Mouse (Mus musculus) limb, embryonic 14.5 days (tissue): ENCODE results near the gene Fbxl14. TPM values are rescaled to one million over a fixed set of nuclear protein-coding genes. Genes with fewer than 3 reads are reported as not detected.

ENCODE experiments used
- ATAC-seq: fragments of 200-750 bp; cut with Nextera tagmentation; 2 replicates; pipeline ENCODE4 v1.8.0; 2017; ENCODE audit warnings: low read depth, moderate number of reproducible peaks, moderate TSS enrichment; ENCODE audit not compliant: low FRiP score
- DNase-seq: peaks from one replicate; pipeline ENCODE4 v3.0.0-alpha.2; 2015; ENCODE audit warnings: low spot score
- H3K27ac ChIP-seq: fragments of 300-500 bp; sonication (generic); replicated peaks from 2 replicates; pipeline ENCODE4 v1.5.1; 2014; ENCODE audit warnings: low read depth, mild to moderate bottlenecking, low read length, moderate library complexity, mixed read lengths
- H3K27me3 ChIP-seq: fragments of 300-500 bp; sonication (generic); 2 replicates; pipeline ENCODE4 v1.6.1; 2014; ENCODE audit warnings: low read length, mixed read lengths; ENCODE audit not compliant: control insufficient read depth, insufficient read depth
- H3K36me3 ChIP-seq: fragments of 300-500 bp; sonication (generic); 2 replicates; pipeline ENCODE4 v1.6.1; 2014; ENCODE audit warnings: mild to moderate bottlenecking, low read length, moderate library complexity, mixed read lengths; ENCODE audit not compliant: control insufficient read depth, insufficient read depth
- H3K4me1 ChIP-seq: fragments of 300-500 bp; sonication (generic); 2 replicates; pipeline ENCODE4 v1.6.1; 2014; ENCODE audit warnings: antibody characterized with exemption, low read length, mixed read lengths; ENCODE audit not compliant: control insufficient read depth, insufficient read depth
- H3K4me2 ChIP-seq: fragments of 300-500 bp; sonication (generic); replicated peaks from 2 replicates; pipeline ENCODE4 v1.6.1; 2014; ENCODE audit warnings: low read depth, mild to moderate bottlenecking, low read length, moderate library complexity; ENCODE audit not compliant: severe bottlenecking
- H3K4me3 ChIP-seq: fragments of 300-500 bp; sonication (generic); replicated peaks from 2 replicates; pipeline ENCODE4 v1.5.1; 2014; ENCODE audit warnings: low read length
- H3K9ac ChIP-seq: fragments of 300-500 bp; sonication (generic); 2 replicates; pipeline ENCODE4 v1.6.1; 2014; ENCODE audit warnings: mild to moderate bottlenecking, low read depth, low read length, moderate library complexity; ENCODE audit not compliant: severe bottlenecking
- H3K9me3 ChIP-seq: fragments of 300-500 bp; sonication (generic); 2 replicates; pipeline ENCODE4 v1.6.1; 2016; ENCODE audit warnings: low read length; ENCODE audit not compliant: control insufficient read depth
- POLR2A ChIP-seq: fragments of 200-500 bp; IDR thresholded peaks from 2 replicates; pipeline ENCODE4 v1.8.0; 2012; ENCODE audit warnings: inconsistent platforms, mild to moderate bottlenecking, moderate library complexity, borderline replicate concordance; ENCODE audit not compliant: insufficient read depth, insufficient read length; ENCODE audit errors: extremely low read depth
- WGBS: fragments of 180-500 bp; shearing (Covaris S2); extraction: QIAGEN DNeasy Blood & Tissue Kit; methylation state at CpG from one replicate; pipeline ENCODE4 v1.1.7; 2014; 5-methylcytosine and 5-hydroxymethylcytosine counted together
- polyA plus RNA-seq, 2 experiments: library from polyadenylated mRNA; depleted of rRNA in 1 of 2; stranded (reverse) in 1 of 2; unstranded in 1 of 2; fragments of >200 nt; fragmentation: Nextera tagmentation in 1 of 2; extraction: Ambion mirVana in 1 of 2; gene quantifications; 2 replicates each; pipeline versions ENCODE4 v1.2.1 to v1.2.3; 2012 to 2014

Gene Fbxl14
- polyA plus RNA-seq, 2 experiments, result 6.4 to 39.1 TPM

GRCm38 (mm10) chr6:119482958-119483600 is 3.6 kb downstream of the Fbxl14 start:
- Histone ChIP-seq H3K4me3 (peak overlapping the region; percentile 17; the same call in 1 of the 2 replicates), H3K27ac (no peak overlapping the region), H3K36me3 (peaks cover 19% of the 10 kb centered on the region), H3K27me3 (no peaks in the 10 kb centered on the region), H3K9ac (peak overlapping the region; percentile 41; the same call in 1 of the 2 replicates), H3K9me3 (no peaks in the 10 kb centered on the region), H3K4me2 (peak overlapping the region; percentile 31), H3K4me1 (peaks cover 30% of the 10 kb centered on the region)
- WGBS, result 39% methylated on average over 16 of the region's 16 CpGs
- peak; percentile 50 for DNase-seq
- ATAC-seq, result no peak
- no peak for TF ChIP-seq POLR2A

- 6% methylated on average over 2 of the region's 2 CpGs for WGBS
- no peaks in the 10 kb centered on the region for H3K9me3 ChIP-seq
- no peak for TF ChIP-seq POLR2A
- no peak overlapping the region for H3K27ac ChIP-seq
- no peak overlapping the region for H3K4me3 ChIP-seq
- peaks cover 17% of the 10 kb centered on the region for H3K36me3 ChIP-seq
- H3K9ac ChIP-seq, result 0 out of 2 replicates have a peak overlapping the region, but pooled peaks have one; percentile 4
- peaks cover 31% of the 10 kb centered on the region for H3K4me1 ChIP-seq
- ATAC-seq, result no peak
- no peak overlapping the region for H3K4me2 ChIP-seq
- DNase-seq, result peak; percentile 42
- H3K27me3 ChIP-seq, result no peaks in the 10 kb centered on the region
These were observed 6.0 kb downstream of the Fbxl14 start for GRCm38 (mm10) chr6:119485486-119485885.

- Histone ChIP-seq H3K27me3 (no peaks in the 10 kb centered on the region), H3K36me3 (peaks cover 12% of the 10 kb centered on the region), H3K9me3 (no peaks in the 10 kb centered on the region), H3K4me1 (peaks cover 24% of the 10 kb centered on the region), H3K4me3 (no peak overlapping the region), H3K4me2 (no peak overlapping the region), H3K27ac (no peak overlapping the region), H3K9ac (0 out of 2 replicates have a peak overlapping the region, but pooled peaks have one; percentile 4)
- 82% methylated on average over 12 of the region's 12 CpGs for WGBS
- no peak for TF ChIP-seq POLR2A
- DNase-seq (no peak), ATAC-seq (no peak)
These were observed 7.1 kb downstream of the Fbxl14 start for GRCm38 (mm10) chr6:119486381-119487084.

GRCm38 (mm10) chr6:119487085-119487458 is 7.6 kb downstream of the Fbxl14 start:
- Histone ChIP-seq H3K9me3 (no peaks in the 10 kb centered on the region), H3K4me2 (no peak overlapping the region), H3K27me3 (no peaks in the 10 kb centered on the region), H3K4me1 (peaks cover 24% of the 10 kb centered on the region), H3K4me3 (no peak overlapping the region), H3K27ac (no peak overlapping the region), H3K9ac (no peak overlapping the region), H3K36me3 (peaks cover 12% of the 10 kb centered on the region)
- no peak for DNase-seq
- 85% methylated on average over 7 of the region's 7 CpGs for WGBS
- TF ChIP-seq POLR2A, result no peak
- no peak for ATAC-seq

- H3K9ac ChIP-seq, result no peak overlapping the region
- no peaks in the 10 kb centered on the region for H3K27me3 ChIP-seq
- H3K4me1 ChIP-seq, result peaks cover 22% of the 10 kb centered on the region
- TF ChIP-seq POLR2A, result no peak
- WGBS, result 86% methylated on average over 9 of the region's 9 CpGs
- DNase-seq (no peak), ATAC-seq (no peak)
- peaks cover 12% of the 10 kb centered on the region for H3K36me3 ChIP-seq
- H3K4me3 ChIP-seq, result no peak overlapping the region
- H3K4me2 ChIP-seq, result no peak overlapping the region
- no peaks in the 10 kb centered on the region for H3K9me3 ChIP-seq
- no peak overlapping the region for H3K27ac ChIP-seq
These were observed 8.2 kb downstream of the Fbxl14 start for GRCm38 (mm10) chr6:119487619-119488018.
